Mouse (Mus musculus) erythroid progenitor cell, adult 5-6 weeks (primary cell): ENCODE results near the gene Rps6kc1. TPM values are rescaled to one million over a fixed set of nuclear protein-coding genes. Genes with fewer than 3 reads are reported as not detected.

Experiments used
- ATAC-seq: replicated peaks from 2 replicates; pipeline ENCODE4 v1.8.0; 2016; ENCODE audit warnings: moderate number of reproducible peaks, mild to moderate bottlenecking, moderate TSS enrichment, inconsistent platforms; ENCODE audit not compliant: poor library complexity, low FRiP score, severe bottlenecking
- total RNA-seq, 2 experiments: library from RNA; stranded (forward) in 1 of 2; stranded (reverse) in 1 of 2; fragments of 150-400 nt in 1 of 2; fragments of 186-747, 209-891 nt in 1 of 2; gene quantifications; 2 replicates each; pipeline versions ENCODE4 v1.2.3 to v1.2.4; 2015 to 2017; ENCODE audit warnings: low replicate concordance in 2 of 2

Gene Rps6kc1
- total RNA-seq, 2 experiments from 2014 or later, result 1.7 to 3.8 TPM

- no peak for ATAC-seq
Measured at GRCm38 (mm10) chr1:190695589-190695988, 216.0 kb downstream of the Rps6kc1 start.

GRCm38 (mm10) chr1:190690528-190691262 is 220.9 kb downstream of the Rps6kc1 start:
- no peak for ATAC-seq

- ATAC-seq, result no peak
Measured at GRCm38 (mm10) chr1:190683060-190683459, 228.5 kb downstream of the Rps6kc1 start.

GRCm38 (mm10) chr1:190682021-190682926 is 229.3 kb downstream of the Rps6kc1 start:
- no peak for ATAC-seq

- ATAC-seq, result no peak
Measured at GRCm38 (mm10) chr1:190675455-190675854, 236.1 kb downstream of the Rps6kc1 start.

GRCm38 (mm10) chr1:190669099-190669498 is 242.5 kb downstream of the Rps6kc1 start:
- ATAC-seq, result no peak

- no peak for ATAC-seq
Measured at GRCm38 (mm10) chr1:190667821-190668220, 243.7 kb downstream of the Rps6kc1 start.

- ATAC-seq, result no peak
Measured at GRCm38 (mm10) chr1:190667326-190667725, 244.2 kb downstream of the Rps6kc1 start.

GRCm38 (mm10) chr1:190665490-190665875 is 246.1 kb downstream of the Rps6kc1 start:
- ATAC-seq, result no peak

- no peak for ATAC-seq
Measured at GRCm38 (mm10) chr1:190664767-190665489, 246.6 kb downstream of the Rps6kc1 start.

- no peak for ATAC-seq
Measured at GRCm38 (mm10) chr1:190663996-190664395, 247.6 kb downstream of the Rps6kc1 start.

- no peak for ATAC-seq
Measured at GRCm38 (mm10) chr1:190662736-190663135, 248.8 kb downstream of the Rps6kc1 start.

- ATAC-seq, result no peak
Measured at GRCm38 (mm10) chr1:190661764-190662163, 249.8 kb downstream of the Rps6kc1 start.

- ATAC-seq, result no peak
Measured at GRCm38 (mm10) chr1:190661249-190661648, 250.3 kb downstream of the Rps6kc1 start.

GRCm38 (mm10) chr1:190659722-190660502 is 251.7 kb downstream of the Rps6kc1 start:
- ATAC-seq, result no peak

- no peak for ATAC-seq
Measured at GRCm38 (mm10) chr1:190658266-190658665, 253.3 kb downstream of the Rps6kc1 start.

- ATAC-seq, result no peak
Measured at GRCm38 (mm10) chr1:190656089-190656488, 255.5 kb downstream of the Rps6kc1 start.

- no peak for ATAC-seq
Measured at GRCm38 (mm10) chr1:190655651-190656050, 255.9 kb downstream of the Rps6kc1 start.

- no peak for ATAC-seq
Measured at GRCm38 (mm10) chr1:190655081-190655480, 256.5 kb downstream of the Rps6kc1 start.

GRCm38 (mm10) chr1:190654694-190655001 is 256.9 kb downstream of the Rps6kc1 start:
- no peak for ATAC-seq
